In the genomic region with DNA sequence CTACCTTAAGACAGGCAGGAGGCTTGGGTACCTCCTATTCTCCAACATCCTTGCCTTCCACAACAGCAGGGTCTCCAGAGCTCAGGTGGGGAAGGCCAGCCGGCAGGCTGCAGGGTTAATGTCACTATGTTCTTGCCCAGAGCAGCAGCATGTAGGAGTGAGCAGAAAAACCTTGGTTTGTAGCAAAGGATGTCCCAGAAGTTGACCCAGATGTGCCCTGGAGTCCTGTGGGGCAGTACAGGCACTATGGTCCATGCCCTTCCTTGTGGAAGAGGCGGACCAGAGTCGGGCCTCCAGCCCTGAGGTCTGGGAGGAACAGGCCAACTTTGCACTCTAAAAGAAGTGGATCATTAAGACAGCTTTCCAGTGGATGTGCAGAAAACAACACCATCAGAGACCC, we compare ENCODE assay signal across 17 mouse cellular contexts.
"Had no signal": no experiment of that assay in that cellular context is flagged by ENCODE, and none has a peak within 500 bp of the region (broad histone marks: within the 10 kb centered on the region; RNA-seq: fewer than 3 reads in every experiment).

No protein-coding gene starts in this region.

- H3K36me3 ChIP-seq: kidney, embryonic 15.5 days; limb, embryonic 12.5 days; limb, embryonic 15.5 days; liver, embryonic 15.5 days; midbrain, embryonic 13.5 days had no signal

- H3K4me3 ChIP-seq: kidney, embryonic 15.5 days; left cerebral cortex, adult 2 months; limb, embryonic 12.5 days; limb, embryonic 15.5 days; liver, embryonic 15.5 days; midbrain, embryonic 13.5 days had no signal

- H3K4me2 ChIP-seq: kidney, embryonic 15.5 days; limb, embryonic 12.5 days; limb, embryonic 15.5 days; liver, embryonic 11.5 days; liver, embryonic 15.5 days; lung, embryonic 14.5 days; midbrain, embryonic 13.5 days had no signal

- H3K9me3 ChIP-seq: kidney, embryonic 15.5 days; limb, embryonic 12.5 days; limb, embryonic 15.5 days; liver, embryonic 15.5 days; midbrain, embryonic 13.5 days had no signal

- H3K4me1 ChIP-seq: limb, embryonic 15.5 days; liver, embryonic 15.5 days; midbrain, embryonic 13.5 days had no signal

- H3K9ac ChIP-seq: kidney, embryonic 15.5 days; limb, embryonic 12.5 days; limb, embryonic 15.5 days; liver, embryonic 15.5 days; lung, embryonic 14.5 days; midbrain, embryonic 13.5 days had no signal

- DNase-seq: kidney, adult 8-10 months; kidney, postnatal 10 days; kidney, postnatal 36 days; layer of hippocampus, postnatal 36 days; thymus, adult 18-20 months; thymus, postnatal 36 days had no signal

- H3K27ac ChIP-seq: kidney, embryonic 15.5 days; left cerebral cortex, adult 2 months; limb, embryonic 12.5 days; limb, embryonic 15.5 days; liver, embryonic 15.5 days; macrophage; midbrain, embryonic 13.5 days had no signal

- H3K27me3 ChIP-seq: kidney, embryonic 15.5 days; limb, embryonic 12.5 days; limb, embryonic 15.5 days; liver, embryonic 15.5 days; midbrain, embryonic 13.5 days had no signal

- ATAC-seq: lung, postnatal 0 days; midbrain, embryonic 13.5 days; midbrain, embryonic 16.5 days had no signal
